Mouse (Mus musculus) neural tube, embryonic 14.5 days (tissue): Measurements from ENCODE around the gene Paip2b. TPM values are rescaled to one million over a fixed set of nuclear protein-coding genes. Genes with fewer than 3 reads are reported as not detected.

ENCODE experiments used
- ATAC-seq: fragments of 200-750 bp; cut with Nextera tagmentation; 2 replicates; pipeline ENCODE4 v1.8.0; 2017; ENCODE audit warnings: low read depth, mild to moderate bottlenecking, moderate TSS enrichment, moderate library complexity
- H3K27ac ChIP-seq: fragments of 300-500 bp; sonication (generic); 2 replicates; pipeline ENCODE4 v1.5.1; 2014; ENCODE audit warnings: low read depth, mild to moderate bottlenecking, control low read depth, low read length, moderate library complexity, mixed read lengths
- H3K27me3 ChIP-seq: fragments of 300-500 bp; sonication (generic); 2 replicates; pipeline ENCODE4 v1.6.1; 2014; ENCODE audit warnings: low read length; ENCODE audit not compliant: control insufficient read depth, insufficient read depth
- H3K36me3 ChIP-seq: fragments of 300-500 bp; sonication (generic); 2 replicates; pipeline ENCODE4 v1.6.1; 2014; ENCODE audit warnings: low read length, mixed read lengths; ENCODE audit not compliant: control insufficient read depth, insufficient read depth
- H3K4me1 ChIP-seq: fragments of 300-500 bp; sonication (generic); 2 replicates; pipeline ENCODE4 v1.6.1; 2014; ENCODE audit warnings: low read length; ENCODE audit not compliant: control insufficient read depth, insufficient read depth
- H3K4me2 ChIP-seq: fragments of 300-500 bp; sonication (generic); 2 replicates; pipeline ENCODE4 v1.6.1; 2014; ENCODE audit warnings: mild to moderate bottlenecking, low read depth, low read length, control low read depth
- H3K4me3 ChIP-seq: fragments of 300-500 bp; sonication (generic); 2 replicates; pipeline ENCODE4 v1.5.1; 2014; ENCODE audit warnings: low read depth, low read length, control low read depth, mixed read lengths
- H3K9ac ChIP-seq: fragments of 300-500 bp; sonication (generic); replicated peaks from 2 replicates; pipeline ENCODE4 v1.6.1; 2014; ENCODE audit warnings: low read depth, mild to moderate bottlenecking, control low read depth, low read length, mixed read lengths
- H3K9me3 ChIP-seq: fragments of 300-500 bp; sonication (generic); 2 replicates; pipeline ENCODE4 v1.6.1; 2016; ENCODE audit warnings: low read length; ENCODE audit not compliant: control insufficient read depth
- WGBS: fragments of 180-500 bp; shearing (Covaris S2); extraction: QIAGEN DNeasy Blood & Tissue Kit; methylation state at CpG from one replicate; pipeline ENCODE4 v1.1.7; 2014; 5-methylcytosine and 5-hydroxymethylcytosine counted together
- polyA plus RNA-seq: library from polyadenylated mRNA; unstranded; fragments of >200 nt; fragmentation: Nextera tagmentation; extraction: Ambion mirVana; gene quantifications from 2 replicates; pipeline ENCODE4 v1.2.1, GENCODE M21; 2014

Paip2b gene
- polyA plus RNA-seq, 1 experiment from 2014 or later = 29.7 TPM

- Histone ChIP-seq H3K36me3 (no peaks in the 10 kb centered on the region), H3K9ac (no peak overlapping the region), H3K4me2 (no peak overlapping the region), H3K9me3 (no peaks in the 10 kb centered on the region), H3K27me3 (no peaks in the 10 kb centered on the region), H3K4me3 (no peak overlapping the region), H3K4me1 (no peaks in the 10 kb centered on the region), H3K27ac (no peak overlapping the region)
- 87% methylated on average over 2 of the region's 2 CpGs for WGBS
- ATAC-seq = no peak
These were observed 10.6 kb downstream of the Paip2b start for GRCm38 (mm10) chr6:83820727-83821515.

- Histone ChIP-seq H3K4me2 (no peak overlapping the region), H3K36me3 (0 out of 2 replicates have a peak, but pooled peaks cover under 1% of the 10 kb centered on the region), H3K27me3 (no peaks in the 10 kb centered on the region), H3K9ac (no peak overlapping the region), H3K27ac (no peak overlapping the region; the same call in 1 of the 2 replicates), H3K4me1 (no peaks in the 10 kb centered on the region), H3K4me3 (no peak overlapping the region), H3K9me3 (no peaks in the 10 kb centered on the region)
- 86% methylated on average over 1 of the region's 1 CpGs for WGBS
- no peak for ATAC-seq
These were observed 12.5 kb downstream of the Paip2b start for GRCm38 (mm10) chr6:83818996-83819395.

DNA sequence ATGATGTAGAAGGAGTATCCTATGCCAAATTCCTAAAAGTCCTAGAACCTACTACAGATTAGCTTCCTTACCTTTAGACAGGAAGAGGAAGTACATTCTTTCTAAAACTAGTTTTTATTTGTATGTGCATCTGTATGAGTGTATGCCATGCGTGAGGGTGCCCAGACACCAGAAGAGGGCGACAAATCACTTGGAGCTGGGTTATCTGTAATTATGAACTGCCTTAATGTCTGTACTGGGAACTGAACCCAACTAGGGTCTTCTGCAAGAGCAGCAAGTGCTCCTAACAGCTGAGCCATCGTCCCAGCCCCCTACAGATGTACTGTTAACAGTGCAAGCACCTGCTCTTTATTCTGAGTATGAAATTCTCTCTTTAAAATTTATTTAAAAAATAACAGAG is 15.7 kb downstream of the Paip2b start:
- H3K27ac ChIP-seq = no peak overlapping the region
- H3K4me2 ChIP-seq = no peak overlapping the region
- no peak for ATAC-seq
- H3K27me3 ChIP-seq = no peaks in the 10 kb centered on the region
- H3K4me3 ChIP-seq = no peak overlapping the region
- no peaks in the 10 kb centered on the region for H3K4me1 ChIP-seq
- peaks cover 5% of the 10 kb centered on the region; the same call in 1 of the 2 replicates for H3K36me3 ChIP-seq
- no peaks in the 10 kb centered on the region for H3K9me3 ChIP-seq
- no peak overlapping the region for H3K9ac ChIP-seq
- 95% methylated on average over 3 of the region's 3 CpGs for WGBS

DNA sequence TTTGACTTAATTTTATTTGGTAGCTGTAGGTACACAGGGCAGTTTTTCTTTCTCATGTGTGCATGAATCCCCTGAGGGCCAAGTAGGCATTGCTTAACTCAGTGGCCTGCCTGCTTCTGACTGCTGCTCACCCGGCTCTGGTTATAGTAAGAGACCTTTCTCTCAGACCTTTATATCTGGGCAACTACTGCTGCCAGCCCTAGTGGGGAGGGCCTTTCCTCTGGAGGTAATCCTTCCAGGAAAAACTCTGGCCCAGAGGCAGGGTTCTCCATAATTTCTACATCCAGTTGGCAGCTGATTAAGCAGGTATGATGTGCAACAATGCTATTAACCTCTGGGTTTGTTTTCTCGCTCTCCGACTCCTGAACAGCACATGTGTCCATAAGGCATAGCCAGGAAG is 28.7 kb downstream of the Paip2b start:
- Histone ChIP-seq H3K4me3 (no peak overlapping the region), H3K27ac (no peak overlapping the region), H3K9me3 (no peaks in the 10 kb centered on the region), H3K27me3 (no peaks in the 10 kb centered on the region), H3K4me2 (no peak overlapping the region), H3K9ac (no peak overlapping the region), H3K4me1 (no peaks in the 10 kb centered on the region), H3K36me3 (peaks cover 20% of the 10 kb centered on the region)
- 91% methylated on average over 3 of the region's 3 CpGs for WGBS
- ATAC-seq = no peak

GRCm38 (mm10) chr6:83802033-83802432 is 29.5 kb downstream of the Paip2b start:
- H3K9me3 ChIP-seq = no peaks in the 10 kb centered on the region
- H3K4me1 ChIP-seq = no peaks in the 10 kb centered on the region
- H3K9ac ChIP-seq = no peak overlapping the region
- no peak for ATAC-seq
- no peak overlapping the region for H3K4me3 ChIP-seq
- H3K27me3 ChIP-seq = no peaks in the 10 kb centered on the region
- no peak overlapping the region for H3K27ac ChIP-seq
- H3K36me3 ChIP-seq = peaks cover 20% of the 10 kb centered on the region
- no peak overlapping the region for H3K4me2 ChIP-seq
- WGBS = 96% methylated on average over 5 of the region's 5 CpGs

GRCm38 (mm10) chr6:83796686-83797085 is 34.9 kb downstream of the Paip2b start:
- Histone ChIP-seq H3K4me2 (no peak overlapping the region), H3K27me3 (no peaks in the 10 kb centered on the region), H3K9ac (no peak overlapping the region), H3K9me3 (no peaks in the 10 kb centered on the region), H3K4me1 (peaks cover 8% of the 10 kb centered on the region), H3K4me3 (no peak overlapping the region), H3K27ac (no peak overlapping the region), H3K36me3 (peaks cover 11% of the 10 kb centered on the region)
- WGBS = 51% methylated on average over 3 of the region's 3 CpGs
- no peak for ATAC-seq

GRCm38 (mm10) chr6:83795492-83795900 is 36.0 kb downstream of the Paip2b start:
- H3K4me3 ChIP-seq = peak overlapping the region; percentile 72
- no peaks in the 10 kb centered on the region for H3K9me3 ChIP-seq
- peak overlapping the region; percentile 78 for H3K4me2 ChIP-seq
- H3K27me3 ChIP-seq = no peaks in the 10 kb centered on the region
- H3K4me1 ChIP-seq = peaks cover 8% of the 10 kb centered on the region
- H3K36me3 ChIP-seq = 0 out of 2 replicates have a peak, but pooled peaks cover under 1% of the 10 kb centered on the region
- WGBS = 11% methylated on average over 13 of the region's 13 CpGs
- peak overlapping the region; percentile 87 for H3K9ac ChIP-seq
- ATAC-seq = peak; percentile 47; the same call in 1 of the 2 replicates
- H3K27ac ChIP-seq = peak overlapping the region; percentile 93

DNA sequence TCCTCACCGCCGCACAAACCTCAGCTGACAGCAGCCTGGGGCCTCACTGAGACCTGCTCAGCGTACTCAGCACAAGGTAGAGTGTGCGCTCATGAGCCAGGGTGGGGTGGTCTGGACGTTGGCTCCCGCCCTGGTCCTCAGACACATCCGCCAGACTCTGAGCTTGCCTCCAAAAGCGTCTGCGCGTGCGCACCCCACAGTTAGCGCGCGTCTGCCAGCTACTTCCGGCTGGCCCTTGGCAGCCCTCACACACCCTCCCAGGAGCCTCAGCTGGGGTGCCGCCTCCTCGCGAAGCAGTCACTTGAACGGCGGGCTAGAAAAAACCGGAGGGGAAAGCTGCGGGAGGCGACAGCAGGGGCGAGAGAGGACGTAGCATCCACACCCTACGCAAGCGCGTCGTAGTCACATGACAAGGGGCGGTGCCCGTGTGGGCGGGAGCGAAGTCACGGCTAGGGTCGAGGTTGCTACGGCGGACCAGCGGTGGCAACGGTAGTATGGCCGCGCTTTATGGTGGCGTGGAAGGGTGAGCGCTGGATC is 36.7 kb downstream of the Paip2b start, which contains the start of gene Nagk:
TSS of gene Nagk (plus strand) at position 223 of the 537 bp plus-strand sequence.
- Histone ChIP-seq H3K4me3 (peak within 1 kb of the TSS; percentile 72), H3K27me3 (no peaks in the 10 kb centered on the region), H3K36me3 (no peaks in the 10 kb centered on the region), H3K4me1 (peaks cover 8% of the 10 kb centered on the region), H3K9me3 (no peaks in the 10 kb centered on the region), H3K27ac (peak within 1 kb of the TSS; percentile 93), H3K9ac (peak within 1 kb of the TSS; percentile 87), H3K4me2 (peak within 1 kb of the TSS; percentile 78)
- whole genome bisulfite sequencing = under 1% methylated on average over 43 of the region's 43 CpGs
- peak; percentile 95 for ATAC-seq

DNA sequence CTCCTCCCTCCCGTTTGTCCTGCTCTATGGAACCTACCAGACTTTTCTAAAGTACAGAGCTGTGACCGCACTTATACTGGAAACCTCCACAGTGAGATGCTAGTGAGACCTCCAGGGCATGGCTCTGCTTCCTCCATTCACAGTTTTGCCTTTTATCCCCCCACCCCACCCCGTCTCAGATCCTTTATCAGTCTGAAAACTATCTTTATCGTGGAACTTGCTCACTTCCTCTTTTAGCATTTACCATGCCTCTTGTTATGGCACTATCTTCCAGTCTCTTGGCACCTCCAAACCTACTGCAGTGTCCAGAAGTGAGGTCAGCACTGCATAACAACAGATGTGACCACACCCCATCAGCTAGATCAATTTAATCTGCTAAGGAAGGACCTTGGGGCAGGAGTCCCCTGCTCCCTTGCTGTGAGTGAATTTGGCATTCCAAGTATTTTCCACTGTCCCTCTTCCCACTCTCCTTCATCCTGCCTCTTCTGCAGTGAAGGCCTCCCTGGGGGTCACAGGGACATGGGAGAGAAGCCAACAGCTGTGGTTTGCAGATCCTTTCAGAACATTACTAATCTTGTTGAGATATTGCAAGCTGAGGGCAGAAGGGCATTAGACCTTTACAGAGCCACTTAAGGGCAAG is 40.2 kb downstream of the Paip2b start:
- 80% methylated on average over 4 of the region's 4 CpGs for WGBS
- Histone ChIP-seq H3K27ac (no peak overlapping the region), H3K9me3 (no peaks in the 10 kb centered on the region)

More for the DNA sequence above, 40.2 kb downstream of the Paip2b start:
- H3K9ac ChIP-seq = no peak overlapping the region
- H3K27me3 ChIP-seq = no peaks in the 10 kb centered on the region
- H3K4me1 ChIP-seq = peaks cover 8% of the 10 kb centered on the region
- H3K4me3 ChIP-seq = no peak overlapping the region
- no peak for ATAC-seq
- no peaks in the 10 kb centered on the region for H3K36me3 ChIP-seq
- no peak overlapping the region for H3K4me2 ChIP-seq
